Comparison of ENCODE assay signal across 9 mouse cellular contexts in the genomic region with DNA sequence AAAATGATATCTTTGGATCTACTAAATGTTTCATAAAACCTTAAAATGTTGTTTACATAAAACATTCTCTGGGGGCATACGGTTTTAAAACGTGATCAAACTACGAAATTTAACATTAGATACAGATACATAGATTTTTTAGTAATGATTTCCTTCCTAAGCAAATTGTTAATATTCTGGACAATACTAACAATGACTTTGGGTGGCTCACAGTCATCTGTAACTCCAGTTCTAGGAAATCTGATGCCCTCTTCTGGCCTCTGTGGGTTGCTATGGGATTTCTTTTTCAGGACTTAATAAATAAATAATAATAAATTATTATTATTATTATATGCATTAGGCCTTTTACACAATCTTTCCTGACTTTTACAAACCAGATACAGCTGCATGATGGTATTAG. TPM values are rescaled to one million over a fixed set of nuclear protein-coding genes. Genes with fewer than 3 reads are reported as not detected.
DNase-seq lines count a peak whose midpoint lies in the region; ATAC-seq and TF ChIP-seq lines count a peak whose summit lies in the region.
"Had no signal": no experiment of that assay in that cellular context is flagged by ENCODE, and none has a peak within 500 bp of the region (broad histone marks: within the 10 kb centered on the region; RNA-seq: fewer than 3 reads in every experiment).

No protein-coding gene starts in this region.

- H3K4me3 ChIP-seq in hindbrain, embryonic 10.5 days, result peak overlapping the region; percentile 82
- peak overlapping the region in 1 of 2 experiments; percentile 60; a peak in 2 of 4 replicates for H3K4me3 ChIP-seq in liver, embryonic 14.5 days (ENCODE audit: insufficient read depth in 1 of 2, low read depth in 2 of 2, low read length in 2 of 2)
- peak overlapping the region; percentile 76 for H3K4me3 ChIP-seq in stomach, embryonic 14.5 days (ENCODE audit: low read depth, low read length)

- WGBS in hindbrain, embryonic 10.5 days, result 19% methylated on average over 3 of the region's 3 CpGs
- WGBS in liver, embryonic 14.5 days (ENCODE audit: insufficient replicate concordance), result 15% methylated on average over 3 of the region's 3 CpGs
- 16% methylated on average over 3 of the region's 3 CpGs for WGBS in stomach, embryonic 14.5 days

- TF ChIP-seq EP300 in liver, embryonic 14.5 days (IDR thresholded peaks at IDR 0.05; ENCODE audit: low read depth), result no peak

- peak; percentile 44 to 65 for DNase-seq in cerebellum, adult 18-20 months
- no peak for DNase-seq in cerebellum, adult 11-12 months
- peak; percentile 66 to 70 for DNase-seq in cerebellum, postnatal 10 days
- DNase-seq in hindbrain, embryonic 10.5 days (ENCODE audit: low spot score), result no peak
- no peak for DNase-seq in liver, embryonic 14.5 days (ENCODE audit: low read depth in 3 of 3, low spot score in 3 of 3)
- DNase-seq in layer of hippocampus, adult 8-10 months (ENCODE audit: low spot score in 2 of 2), result no peak

- no peaks in the 10 kb centered on the region for H3K9me3 ChIP-seq in hindbrain, embryonic 10.5 days
- no peaks in the 10 kb centered on the region for H3K9me3 ChIP-seq in liver, embryonic 14.5 days (ENCODE audit: control insufficient read depth, low read length)
- no peaks in the 10 kb centered on the region for H3K9me3 ChIP-seq in stomach, embryonic 14.5 days (ENCODE audit: control insufficient read depth, low read depth, low read length)

- peak overlapping the region; percentile 66 for H3K4me2 ChIP-seq in liver, embryonic 14.5 days (ENCODE audit: low read depth)
- peak overlapping the region; percentile 53 for H3K4me2 ChIP-seq in stomach, embryonic 14.5 days (replicated peaks; ENCODE audit: low read depth, low read length)

- peak overlapping the region; percentile 95 for H3K27ac ChIP-seq in hindbrain, embryonic 10.5 days
- H3K27ac ChIP-seq in liver, embryonic 14.5 days, result no peak overlapping the region
- H3K27ac ChIP-seq in stomach, embryonic 14.5 days (ENCODE audit: low read length), result no peak overlapping the region

- no peaks in the 10 kb centered on the region for H3K36me3 ChIP-seq in hindbrain, embryonic 10.5 days
- no peaks in the 10 kb centered on the region for H3K36me3 ChIP-seq in liver, embryonic 14.5 days (replicated peaks; ENCODE audit: control insufficient read depth, insufficient read depth, low read depth)
- no peaks in the 10 kb centered on the region for H3K36me3 ChIP-seq in stomach, embryonic 14.5 days (ENCODE audit: control insufficient read depth, insufficient read depth, low read length)

- no peak for ATAC-seq in liver, embryonic 14.5 days (ENCODE audit: insufficient read depth)
- no peak for ATAC-seq in stomach, embryonic 14.5 days (ENCODE audit: insufficient number of reproducible peaks, insufficient read depth, low FRiP score, low read depth)
- no peak for ATAC-seq in monocyte, adult 5-6 weeks (replicated peaks; ENCODE audit: insufficient number of reproducible peaks, low FRiP score, low TSS enrichment, poor library complexity, severe bottlenecking)

- H3K9ac ChIP-seq in liver, embryonic 14.5 days (replicated peaks), result no peak overlapping the region
- no peak overlapping the region for H3K9ac ChIP-seq in stomach, embryonic 14.5 days (replicated peaks; ENCODE audit: low read depth, low read length)

- no peak for TF ChIP-seq CTCF in liver, embryonic 14.5 days (IDR thresholded peaks at IDR 0.05; ENCODE audit: low read depth)

- peaks cover 5% of the 10 kb centered on the region; the same call in 1 of the 2 replicates for H3K4me1 ChIP-seq in hindbrain, embryonic 10.5 days (replicated peaks)
- H3K4me1 ChIP-seq in liver, embryonic 14.5 days (replicated peaks; ENCODE audit: control insufficient read depth in 2 of 2, insufficient read depth in 2 of 2, low read length in 1 of 2), result peaks cover 0 to 3% of the 10 kb centered on the region in 2 experiments; a peak in 1 of 4 replicates
- no peaks in the 10 kb centered on the region for H3K4me1 ChIP-seq in stomach, embryonic 14.5 days (ENCODE audit: control insufficient read depth, insufficient read depth, low read length)

- no peaks in the 10 kb centered on the region for H3K27me3 ChIP-seq in hindbrain, embryonic 10.5 days (ENCODE audit: insufficient read depth, poor library complexity, severe bottlenecking)
- H3K27me3 ChIP-seq in liver, embryonic 14.5 days (ENCODE audit: control insufficient read depth, insufficient read depth, low read length), result no peaks in the 10 kb centered on the region; the same call in 1 of the 2 replicates
- no peaks in the 10 kb centered on the region for H3K27me3 ChIP-seq in stomach, embryonic 14.5 days (ENCODE audit: control insufficient read depth, insufficient read depth, low read length)

RNA-seq across cellular contexts. Expression of gene Slc47a1, which starts 30.9 kb away (rescaled TPM):
- 0.05 and 0.10 TPM in 2 replicates for polyA plus RNA-seq in hindbrain, embryonic 10.5 days (2016; fragmentation: Nextera tagmentation; extraction: Ambion mirVana)
- polyA plus RNA-seq in liver, embryonic 14.5 days (2012; rRNA removed), result 5.8 and 6.2 TPM in 2 replicates
- polyA plus RNA-seq in liver, embryonic 14.5 days (2014; fragmentation: Nextera tagmentation; extraction: Ambion mirVana), result 7.5 and 8.6 TPM in 2 replicates
- polyA plus RNA-seq in stomach, embryonic 14.5 days (2014; fragmentation: Nextera tagmentation; extraction: Ambion mirVana), result 0.20 and 0.34 TPM in 2 replicates
- total RNA-seq in monocyte, adult 5-6 weeks (2017), result not detected in 3 replicates
- total RNA-seq in layer of hippocampus, adult 8-10 months (2022), result 1 to 10 TPM; 1.3 to 2.1 (median 1.5) TPM
- total RNA-seq: common myeloid progenitor, adult 5-6 weeks had no signal

RNA-seq across cellular contexts. Expression of gene Rnf112, which starts 44.9 kb away (rescaled TPM):
- 0.62 and 1.1 TPM in 2 replicates for polyA plus RNA-seq in hindbrain, embryonic 10.5 days (2016; fragmentation: Nextera tagmentation; extraction: Ambion mirVana)
- polyA plus RNA-seq in liver, embryonic 14.5 days (2012; rRNA removed), result 0.04 and 0.17 TPM in 2 replicates
- not detected in 2 replicates for polyA plus RNA-seq in liver, embryonic 14.5 days (2014; fragmentation: Nextera tagmentation; extraction: Ambion mirVana)
- 1.4 and 1.6 TPM in 2 replicates for polyA plus RNA-seq in stomach, embryonic 14.5 days (2014; fragmentation: Nextera tagmentation; extraction: Ambion mirVana)
- not detected in 3 replicates for total RNA-seq in monocyte, adult 5-6 weeks (2017)
- total RNA-seq in layer of hippocampus, adult 8-10 months (2022), result 100 to 1,000 TPM; 373 to 488 (median 430) TPM
- total RNA-seq: common myeloid progenitor, adult 5-6 weeks had no signal

Comparison
In these comparisons a context has a peak if more than half of its experiments do, and no peak if none do; other contexts are left out.
1. DNase-seq: peak in cerebellum, adult 18-20 months (2 of 2) and cerebellum, postnatal 10 days (2 of 2); none in cerebellum, adult 11-12 months (single experiment), hindbrain, embryonic 10.5 days (single experiment), liver, embryonic 14.5 days (0 of 3) and layer of hippocampus, adult 8-10 months (0 of 2).